12 mouse cellular contexts compared by ENCODE assay signal in genomic region chr10:122882614-122883013, GRCm38 (mm10).
DNase-seq lines count a peak whose midpoint lies in the region; ATAC-seq and TF ChIP-seq lines count a peak whose summit lies in the region.
"Had no signal": no experiment of that assay in that cellular context is flagged by ENCODE, and none has a peak within 500 bp of the region (broad histone marks: within the 10 kb centered on the region; RNA-seq: fewer than 3 reads in every experiment).

No protein-coding gene starts in this region.

- DNase-seq in gastrocnemius, adult 2 months: no peak
- DNase-seq in gastrocnemius, postnatal 36 days: no peak
- no peak for DNase-seq in neural tube, embryonic 10.5 days (ENCODE audit: extremely low spot score, low spot score)
- DNase-seq in B cell, adult 2 months: no peak
- no peak for DNase-seq in gastrocnemius, postnatal 14 days
- DNase-seq in embryo, embryonic 10 days (ENCODE audit: low spot score): no peak
- DNase-seq: adrenal gland, postnatal 14 days; cerebellum, adult 8-10 months had no signal

- H3K27ac ChIP-seq in gastrocnemius, adult 2 months: peak overlapping the region; percentile 24; the same call in 1 of the 2 replicates
- peak overlapping the region; percentile 99 for H3K27ac ChIP-seq in neural tube, embryonic 13.5 days (replicated peaks)
- H3K27ac ChIP-seq in hindbrain, embryonic 16.5 days (ENCODE audit: low read depth, low read length): 0 out of 2 replicates have a peak overlapping the region, but pooled peaks have one; percentile 20
- H3K27ac ChIP-seq: limb, embryonic 13.5 days had no signal

- 73% methylated on average over 4 of the region's 4 CpGs for WGBS in neural tube, embryonic 13.5 days
- WGBS in hindbrain, embryonic 16.5 days: 65% methylated on average over 4 of the region's 4 CpGs

- no peaks in the 10 kb centered on the region for H3K9me3 ChIP-seq in neural tube, embryonic 13.5 days
- no peaks in the 10 kb centered on the region for H3K9me3 ChIP-seq in hindbrain, embryonic 16.5 days (ENCODE audit: control insufficient read depth, low read length)
- H3K9me3 ChIP-seq: limb, embryonic 13.5 days had no signal

- no peak for ATAC-seq in neural tube, embryonic 13.5 days (ENCODE audit: low read depth)
- ATAC-seq in hindbrain, embryonic 16.5 days: no peak
- ATAC-seq: intestine, embryonic 16.5 days had no signal

- TF ChIP-seq CTCF in gastrocnemius, adult 2 months (IDR thresholded peaks at IDR 0.05): no peak

- H3K36me3 ChIP-seq in neural tube, embryonic 13.5 days: no peaks in the 10 kb centered on the region
- H3K36me3 ChIP-seq in hindbrain, embryonic 16.5 days (ENCODE audit: control insufficient read depth, insufficient read depth, low read length): no peaks in the 10 kb centered on the region; the same call in 1 of the 2 replicates
- H3K36me3 ChIP-seq: limb, embryonic 13.5 days had no signal

- no peak overlapping the region for H3K4me3 ChIP-seq in gastrocnemius, adult 2 months
- H3K4me3 ChIP-seq in neural tube, embryonic 13.5 days: no peak overlapping the region
- no peak overlapping the region for H3K4me3 ChIP-seq in hindbrain, embryonic 16.5 days (ENCODE audit: low read length)
- H3K4me3 ChIP-seq: limb, embryonic 13.5 days had no signal

- peaks cover 75% of the 10 kb centered on the region for H3K4me1 ChIP-seq in neural tube, embryonic 13.5 days (replicated peaks)
- peaks cover 43% of the 10 kb centered on the region for H3K4me1 ChIP-seq in hindbrain, embryonic 16.5 days (ENCODE audit: control insufficient read depth, insufficient read depth, low read depth, low read length)

- no peak overlapping the region for H3K4me2 ChIP-seq in neural tube, embryonic 13.5 days
- no peak overlapping the region for H3K4me2 ChIP-seq in hindbrain, embryonic 16.5 days (ENCODE audit: low read length)
- H3K4me2 ChIP-seq: limb, embryonic 13.5 days had no signal

- no peak overlapping the region for H3K9ac ChIP-seq in neural tube, embryonic 13.5 days
- no peak overlapping the region for H3K9ac ChIP-seq in hindbrain, embryonic 16.5 days (ENCODE audit: low read depth, low read length)
- H3K9ac ChIP-seq: limb, embryonic 13.5 days had no signal

- intact Hi-C loops in gastrocnemius, adult 2 months (cut with DNase I): loop anchor here (5.0 kb wide), 1 partner anchor 65 kb away; no protein-coding TSS in a partner anchor
- intact Hi-C loops in gastrocnemius, postnatal 36 days (cut with DNase I): no loop called here
- intact Hi-C loops in gastrocnemius, postnatal 14 days (cut with DNase I; ENCODE audit: low total_unique reads): loop anchor here (10.0 kb wide), 1 partner anchor 58 kb away; no protein-coding TSS in a partner anchor

- no peaks in the 10 kb centered on the region for H3K27me3 ChIP-seq in neural tube, embryonic 13.5 days
- H3K27me3 ChIP-seq in hindbrain, embryonic 16.5 days (replicated peaks; ENCODE audit: control insufficient read depth, insufficient read depth, low read length): no peaks in the 10 kb centered on the region
- H3K27me3 ChIP-seq: limb, embryonic 13.5 days had no signal

Comparison
In these comparisons a context has a peak if more than half of its experiments do, and no peak if none do; other contexts are left out.
1. H3K27ac ChIP-seq: peak in every context shown above with its lines; median percentile 99 in neural tube, embryonic 13.5 days; 24 in gastrocnemius, adult 2 months; 20 in hindbrain, embryonic 16.5 days.